8 mouse cellular contexts compared by ENCODE assay signal in the genomic region with DNA sequence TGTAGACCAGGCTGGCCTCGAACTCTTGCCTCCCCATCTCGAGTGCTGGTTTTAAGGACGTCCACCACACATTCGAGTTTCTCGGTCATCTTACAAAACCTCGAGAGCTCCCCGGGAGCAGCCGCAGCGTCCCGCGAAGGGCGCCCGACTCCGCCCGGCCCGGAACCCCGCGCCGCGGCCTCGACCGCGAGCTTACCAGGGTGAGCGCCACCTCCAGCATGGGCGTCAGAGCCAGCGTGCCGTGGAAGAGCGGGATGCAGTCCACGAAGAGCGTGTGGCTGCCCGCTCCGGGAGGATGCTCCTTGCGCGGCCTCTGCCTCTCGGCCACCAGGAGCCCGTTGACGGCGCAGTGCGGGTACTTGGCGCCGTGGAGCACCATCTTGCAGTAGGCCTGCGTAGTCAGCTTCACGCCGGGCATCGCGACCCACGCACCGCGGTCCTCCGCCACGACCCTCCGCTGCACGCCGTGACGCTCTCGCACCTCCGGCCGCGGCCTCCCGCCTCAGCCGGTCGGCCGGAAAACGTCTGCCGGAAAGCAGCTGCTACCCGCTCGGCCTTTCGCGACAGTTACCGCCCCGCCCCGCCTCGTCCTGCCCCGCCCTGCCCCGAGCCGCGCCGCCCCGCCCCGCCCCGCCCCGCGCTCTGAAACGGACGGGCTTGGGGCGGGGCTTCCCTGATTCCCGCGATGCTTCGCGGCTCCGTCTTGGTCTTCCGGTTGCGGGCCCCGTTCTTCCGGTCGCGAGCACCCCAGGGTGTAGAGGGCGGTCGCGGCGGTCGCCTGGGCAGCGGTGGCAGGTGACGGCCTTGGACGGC. TPM values are rescaled to one million over a fixed set of nuclear protein-coding genes. Genes with fewer than 3 reads are reported as not detected.
DNase-seq lines count a peak whose midpoint lies in the region; ATAC-seq and TF ChIP-seq lines count a peak whose summit lies in the region.

A gene (minus strand): TSS at position 519 of the 813 bp plus-strand sequence.
A gene (plus strand): TSS at position 662 of the 813 bp plus-strand sequence.

- peak within 1 kb of the TSS; percentile 89 for H3K4me3 ChIP-seq in erythroblast, embryonic 14.5 days (replicated peaks)
- H3K4me3 ChIP-seq in heart, embryonic 13.5 days, result peak within 1 kb of the TSS; percentile 91
- H3K4me3 ChIP-seq in kidney, postnatal 0 days (replicated peaks; ENCODE audit: low read depth, low read length), result peak within 1 kb of the TSS; percentile 88
- H3K4me3 ChIP-seq in liver, adult 2 months (ENCODE audit: insufficient read depth, low read depth, low read length), result peak within 1 kb of the TSS; percentile 95

- WGBS in heart, embryonic 13.5 days, result under 1% methylated on average over 98 of the region's 105 CpGs
- WGBS in kidney, postnatal 0 days, result under 1% methylated on average over 101 of the region's 105 CpGs
- WGBS in liver, adult 2 months, result 1% methylated on average over 105 of the region's 105 CpGs

- peak within 1 kb of the TSS; percentile 91 for H3K27ac ChIP-seq in heart, embryonic 13.5 days (replicated peaks)
- peak within 1 kb of the TSS; percentile 90 for H3K27ac ChIP-seq in kidney, postnatal 0 days
- H3K27ac ChIP-seq in liver, adult 2 months (replicated peaks; ENCODE audit: insufficient read depth, low read depth, low read length), result peak within 1 kb of the TSS; percentile 95

- peak; percentile 91 for ATAC-seq in heart, embryonic 13.5 days (ENCODE audit: extremely low read depth, insufficient number of reproducible peaks, low FRiP score, low TSS enrichment)
- peak; percentile 89 for ATAC-seq in kidney, postnatal 0 days (replicated peaks; ENCODE audit: low FRiP score, low read depth)
- peak; percentile 67 for ATAC-seq in monocyte, adult 5-6 weeks (replicated peaks; ENCODE audit: insufficient number of reproducible peaks, low FRiP score, low TSS enrichment, poor library complexity, severe bottlenecking)

- DNase-seq in CD4-positive helper T cell, adult 2 months (ENCODE audit: low read depth, low spot score), result peak; percentile 94
- DNase-seq in brain, embryonic 18.5 days (ENCODE audit: low read depth, low spot score), result peak; percentile 86
- peak; percentile 97 for DNase-seq in kidney, postnatal 0 days (ENCODE audit: low spot score)
- DNase-seq in liver, adult 2 months (ENCODE audit: extremely low read depth, low read depth, low spot score), result peak; percentile 71
- DNase-seq in spleen, postnatal 36 days (ENCODE audit: low spot score in 2 of 2), result peak; percentile 91 to 93

- peaks cover 32% of the 10 kb centered on the region for H3K79me2 ChIP-seq in liver, adult 2 months (ENCODE audit: control insufficient read depth, insufficient read depth, low read length)

- peak within 1 kb of the TSS; percentile 99 for H3K9ac ChIP-seq in heart, embryonic 13.5 days
- H3K9ac ChIP-seq in kidney, postnatal 0 days (ENCODE audit: low read depth, low read length), result peak within 1 kb of the TSS; percentile 96
- peak within 1 kb of the TSS; percentile 98 for H3K9ac ChIP-seq in liver, adult 2 months (ENCODE audit: low read depth, low read length)

- peak; percentile 58; the same call in 1 of the 2 replicates for TF ChIP-seq POLR2A in liver, adult 2 months (IDR thresholded peaks at IDR 0.05; ENCODE audit: extremely low read depth, insufficient read depth, low read length)

- H3K4me2 ChIP-seq in heart, embryonic 13.5 days, result peak within 1 kb of the TSS; percentile 83
- peak within 1 kb of the TSS; percentile 92 for H3K4me2 ChIP-seq in kidney, postnatal 0 days (ENCODE audit: low read length)

- peaks cover 65% of the 10 kb centered on the region for H3K36me3 ChIP-seq in erythroblast, embryonic 14.5 days (ENCODE audit: control insufficient read depth)
- H3K36me3 ChIP-seq in heart, embryonic 13.5 days, result peaks cover 40% of the 10 kb centered on the region
- peaks cover 26% of the 10 kb centered on the region for H3K36me3 ChIP-seq in kidney, postnatal 0 days (ENCODE audit: insufficient read depth, low read length)
- H3K36me3 ChIP-seq in liver, adult 2 months (ENCODE audit: control insufficient read depth, insufficient read depth, low read length), result peaks cover 11% of the 10 kb centered on the region; the same call in 1 of the 2 replicates

- peaks cover 64% of the 10 kb centered on the region for H3K4me1 ChIP-seq in erythroblast, embryonic 14.5 days (ENCODE audit: control insufficient read depth)
- peaks cover 66% of the 10 kb centered on the region for H3K4me1 ChIP-seq in heart, embryonic 13.5 days
- peaks cover 21% of the 10 kb centered on the region; the same call in 1 of the 2 replicates for H3K4me1 ChIP-seq in kidney, postnatal 0 days (replicated peaks; ENCODE audit: insufficient read depth, low read length)
- H3K4me1 ChIP-seq in liver, adult 2 months (ENCODE audit: control insufficient read depth, insufficient read depth, low read length), result peaks cover 20% of the 10 kb centered on the region

- H3K27me3 ChIP-seq in erythroblast, embryonic 14.5 days (ENCODE audit: control insufficient read depth), result no peaks in the 10 kb centered on the region
- no peaks in the 10 kb centered on the region for H3K27me3 ChIP-seq in heart, embryonic 13.5 days (replicated peaks)
- no peaks in the 10 kb centered on the region for H3K27me3 ChIP-seq in kidney, postnatal 0 days (ENCODE audit: insufficient read depth, low read length)
- H3K27me3 ChIP-seq in liver, adult 2 months (ENCODE audit: control insufficient read depth, insufficient read depth, low read length), result no peaks in the 10 kb centered on the region

- H3K9me3 ChIP-seq in erythroblast, embryonic 14.5 days (ENCODE audit: control insufficient read depth, low read length), result no peaks in the 10 kb centered on the region
- no peaks in the 10 kb centered on the region for H3K9me3 ChIP-seq in heart, embryonic 13.5 days
- H3K9me3 ChIP-seq in kidney, postnatal 0 days (replicated peaks; ENCODE audit: low read length), result no peaks in the 10 kb centered on the region

- no peak for TF ChIP-seq CTCF in kidney, postnatal 0 days (IDR thresholded peaks at IDR 0.05; ENCODE audit: low read depth)
- no peak for TF ChIP-seq CTCF in liver, adult 2 months (IDR thresholded peaks at IDR 0.05; ENCODE audit: low read depth, low read length)

RNA-seq across cellular contexts. Expression of the first gene that starts in this region (rescaled TPM):
- 0.17 and 0.74 TPM in 2 replicates for polyA plus RNA-seq in erythroblast, embryonic 14.5 days (2012)
- polyA plus RNA-seq in heart, embryonic 13.5 days (2015; fragmentation: Nextera tagmentation; extraction: Ambion mirVana), result 2.0 and 2.3 TPM in 2 replicates
- polyA plus RNA-seq in kidney, postnatal 0 days (2015; fragmentation: Nextera tagmentation; extraction: Ambion mirVana), result 3.2 and 4.0 TPM in 2 replicates
- 1.4 TPM in 1 of 2 replicates, not detected in the other for total RNA-seq in liver, adult 2 months (2014; rRNA removed)
- polyA plus RNA-seq in liver, adult 2 months (2012; rRNA removed), result not detected in 2 replicates
- total RNA-seq in monocyte, adult 5-6 weeks (2017), result not detected in 3 replicates

RNA-seq across cellular contexts. Expression of the second gene that starts in this region (rescaled TPM):
- 36.9 and 50.3 TPM in 2 replicates for polyA plus RNA-seq in erythroblast, embryonic 14.5 days (2012)
- 1,738 and 2,034 TPM in 2 replicates for polyA plus RNA-seq in heart, embryonic 13.5 days (2015; fragmentation: Nextera tagmentation; extraction: Ambion mirVana)
- polyA plus RNA-seq in kidney, postnatal 0 days (2015; fragmentation: Nextera tagmentation; extraction: Ambion mirVana), result 2,057 and 2,086 TPM in 2 replicates
- 706 and 858 TPM in 2 replicates for total RNA-seq in liver, adult 2 months (2014; rRNA removed)
- 1,059 and 1,162 TPM in 2 replicates for polyA plus RNA-seq in liver, adult 2 months (2012; rRNA removed)
- 315 to 382 TPM (median 356 TPM) in 3 replicates for total RNA-seq in monocyte, adult 5-6 weeks (2017)

Comparison
In these comparisons a context has a peak if more than half of its experiments do, and no peak if none do; other contexts are left out.
1. Peak in every context shown above with its lines: DNase-seq, ATAC-seq, H3K4me3 ChIP-seq and H3K27ac ChIP-seq.
2. RNA of the second gene that starts in this region (polyA plus RNA-seq): 2,057 to 2,086 TPM in kidney, postnatal 0 days, 1,738 to 2,034 TPM in heart, embryonic 13.5 days and 1,059 to 1,162 TPM in liver, adult 2 months; 36.9 to 50.3 TPM in erythroblast, embryonic 14.5 days; every median in the first group is over 10 times any median in the second.